Mouse (Mus musculus) layer of hippocampus, adult 9-10 months (tissue): Measurements from ENCODE around the gene Teddm2.
"Not testable (repeated sequence)": the region's sequence is repeated elsewhere in the genome, so short reads cannot be mapped to it uniquely, and the experiment has no call there.

ENCODE experiments used
- DNase-seq: peaks from one replicate; pipeline ENCODE4 v3.0.0; 2022; ENCODE audit warnings: low spot score

Gene Teddm2

DNA sequence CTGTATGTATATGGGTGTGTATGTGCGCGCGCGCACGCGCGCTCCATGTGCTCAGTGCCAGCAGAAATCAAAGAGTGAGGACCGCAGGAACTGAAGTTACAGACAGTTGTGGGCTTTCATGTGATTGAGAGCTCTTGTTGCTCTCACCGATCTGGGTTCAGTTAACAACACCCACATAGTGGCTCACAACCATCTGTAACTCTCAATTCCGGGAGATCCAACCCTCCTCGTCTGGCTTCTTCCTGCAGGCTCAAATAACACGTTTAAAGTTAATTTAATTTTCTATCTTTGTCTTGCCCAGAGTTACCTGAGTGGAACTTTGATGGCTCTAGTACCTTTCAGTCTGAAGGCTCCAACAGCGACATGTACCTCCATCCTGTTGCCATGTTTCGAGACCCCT, 4.2 kb upstream of the Teddm2 start:
- DNase-seq = no peak

DNA sequence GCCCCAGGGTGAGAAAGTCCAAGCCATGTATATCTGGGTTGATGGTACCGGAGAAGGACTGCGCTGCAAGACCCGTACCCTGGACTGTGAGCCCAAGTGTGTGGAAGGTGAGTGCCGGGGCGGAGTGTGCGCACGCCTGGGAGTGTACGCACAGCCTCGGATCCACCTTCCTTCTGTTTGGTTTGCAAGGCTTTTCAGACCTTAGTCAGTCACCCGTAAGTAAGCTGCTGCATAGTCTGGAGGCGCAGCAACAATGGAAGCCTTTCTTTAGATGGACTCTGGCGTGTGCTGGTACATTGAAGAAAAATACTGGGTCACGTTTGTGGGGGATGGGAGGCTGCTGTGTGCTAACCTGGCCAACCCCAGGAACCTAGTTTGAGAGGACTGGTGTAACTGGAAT, 3.0 kb upstream of the Teddm2 start:
- no peak for DNase-seq

DNA sequence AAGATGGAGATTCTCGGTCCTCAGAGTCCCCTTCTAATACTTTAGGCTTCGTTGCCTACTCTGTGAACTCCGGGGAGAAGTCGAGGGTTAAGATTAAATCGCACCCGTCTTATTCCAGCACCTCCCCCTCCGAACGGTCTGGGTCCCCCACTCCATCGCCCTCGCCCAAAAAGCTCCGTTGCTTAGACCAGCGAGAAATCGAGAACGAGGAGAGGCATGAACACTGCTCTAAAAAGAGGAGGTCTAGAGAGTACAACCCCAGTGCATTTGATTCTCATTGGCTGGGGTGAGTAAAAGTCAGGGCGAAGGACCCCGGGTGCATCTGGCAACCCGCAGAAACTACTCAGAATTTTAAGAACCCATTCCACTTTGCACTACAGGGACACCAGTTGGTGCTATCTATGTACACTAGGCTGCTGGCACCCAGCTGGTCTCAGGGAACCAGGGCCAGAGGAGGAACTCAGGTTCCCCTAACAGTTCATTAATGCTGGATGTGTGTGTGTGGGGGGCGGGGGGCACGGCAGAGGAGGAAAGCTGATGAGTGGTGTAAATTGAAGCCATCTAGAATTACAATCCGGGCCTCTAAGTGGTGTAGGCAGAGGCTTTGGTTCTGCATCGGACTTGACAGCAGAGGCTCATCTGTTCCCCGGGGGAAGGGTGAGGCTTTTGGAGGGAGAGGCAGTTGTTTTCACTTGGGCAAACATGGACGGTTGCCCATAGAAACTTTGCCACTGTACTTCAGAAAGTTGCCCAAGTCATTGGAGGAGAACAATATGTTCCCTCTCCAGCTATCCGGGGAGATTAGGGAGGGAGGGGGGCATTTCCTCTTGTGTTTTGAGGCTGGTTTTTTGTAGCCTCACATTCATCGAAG, 1.1 kb upstream of the Teddm2 start:
- DNase-seq = no peak

GRCm38 (mm10) chr1:153900381-153900780, 353 bp upstream of the Teddm2 start:
- DNase-seq = no peak

DNA sequence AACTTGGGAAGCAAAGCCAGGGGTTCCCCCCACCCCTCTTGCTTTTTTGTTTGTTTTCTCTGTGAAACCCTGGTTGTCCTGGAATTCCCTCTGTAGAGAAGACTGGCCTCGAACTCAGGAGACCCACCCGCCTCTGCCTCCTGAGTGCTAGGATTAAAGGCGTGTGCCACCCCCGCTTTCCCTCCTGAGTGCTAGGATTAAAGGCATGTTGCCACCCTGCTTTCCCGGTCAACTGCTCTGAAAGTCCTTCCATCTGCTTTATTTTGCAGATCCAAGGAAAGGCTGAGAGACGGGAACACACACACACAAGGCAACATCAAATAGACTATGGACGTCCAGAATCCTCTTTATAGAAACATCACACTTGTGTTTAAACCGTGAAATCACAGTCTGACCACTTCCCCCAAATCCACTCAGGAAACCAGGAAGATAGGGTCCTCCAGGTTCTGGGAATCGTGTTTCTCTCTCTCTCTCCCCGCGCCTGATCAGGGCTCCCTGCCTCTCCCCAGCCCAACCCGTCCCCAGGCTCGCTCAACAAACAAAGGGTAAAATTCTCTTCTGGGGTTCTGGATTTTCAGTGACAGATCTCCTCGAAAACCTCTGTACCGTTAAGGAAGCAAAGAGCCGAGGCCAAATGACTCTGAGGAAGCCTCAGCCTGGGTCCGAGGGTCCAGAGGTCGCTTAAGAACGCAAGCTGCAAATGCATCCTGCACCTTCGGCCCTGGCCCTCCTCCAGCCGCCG, 868 bp downstream of the Teddm2 start:
- DNase-seq = no peak

- no peak for DNase-seq
These were observed 2.8 kb downstream of the Teddm2 start for GRCm38 (mm10) chr1:153897196-153897595.

- DNase-seq = peak; percentile 74
These were observed 5.0 kb downstream of the Teddm2 start for GRCm38 (mm10) chr1:153894979-153895378.

- no peak for DNase-seq
These were observed 5.7 kb downstream of the Teddm2 start for GRCm38 (mm10) chr1:153894201-153894893.

- DNase-seq = no peak
These were observed 6.3 kb downstream of the Teddm2 start for GRCm38 (mm10) chr1:153893746-153894145.

- DNase-seq = no peak
These were observed 8.6 kb downstream of the Teddm2 start, which contains the start of gene Teddm1a for GRCm38 (mm10) chr1:153891442-153891841. TSS of gene Teddm1a (plus strand) at chr1:153891742.

DNA sequence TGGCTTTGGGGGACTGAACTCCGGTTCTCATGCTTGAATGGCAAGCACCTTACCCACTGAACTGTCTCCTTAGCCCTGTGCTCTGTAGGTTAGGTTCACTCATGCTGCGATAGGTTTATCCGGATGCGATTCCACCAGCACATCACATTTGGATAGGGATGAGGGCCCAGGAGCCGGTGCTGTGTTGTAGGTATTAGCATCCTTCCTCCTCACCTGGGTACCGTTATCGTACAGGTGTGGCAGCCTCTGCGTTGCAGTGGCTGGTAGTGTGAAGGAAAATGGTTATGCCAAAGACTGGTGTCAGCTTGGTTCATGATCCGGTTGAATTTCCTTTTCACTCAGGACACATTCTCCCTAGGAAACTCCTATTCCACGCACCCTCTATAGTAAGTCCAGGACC, 9.9 kb downstream of the Teddm2 start:
- DNase-seq = no peak

- DNase-seq = no peak
These were observed 13.9 kb downstream of the Teddm2 start for GRCm38 (mm10) chr1:153886024-153886633.

DNA sequence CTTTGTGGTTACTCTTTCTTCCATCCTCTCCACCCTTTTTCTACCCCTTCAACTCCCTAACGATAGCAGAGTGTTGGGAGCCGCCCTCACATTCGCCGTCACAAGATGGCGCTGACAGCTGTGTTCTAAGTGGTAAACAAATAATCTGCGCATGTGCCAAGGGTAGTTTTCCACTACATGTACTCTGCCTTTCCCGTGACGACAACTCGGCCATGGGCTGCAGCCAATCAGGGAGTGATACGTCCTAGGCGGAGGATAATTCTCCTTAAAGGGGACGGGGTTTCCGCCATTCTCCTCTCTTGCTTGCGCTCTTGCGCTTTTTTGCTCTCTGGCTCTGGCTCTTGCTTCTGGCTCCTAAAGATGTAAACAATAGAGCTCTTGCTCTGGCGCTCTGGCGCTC, 19.6 kb downstream of the Teddm2 start:
- not testable (repeated sequence) for DNase-seq

DNA sequence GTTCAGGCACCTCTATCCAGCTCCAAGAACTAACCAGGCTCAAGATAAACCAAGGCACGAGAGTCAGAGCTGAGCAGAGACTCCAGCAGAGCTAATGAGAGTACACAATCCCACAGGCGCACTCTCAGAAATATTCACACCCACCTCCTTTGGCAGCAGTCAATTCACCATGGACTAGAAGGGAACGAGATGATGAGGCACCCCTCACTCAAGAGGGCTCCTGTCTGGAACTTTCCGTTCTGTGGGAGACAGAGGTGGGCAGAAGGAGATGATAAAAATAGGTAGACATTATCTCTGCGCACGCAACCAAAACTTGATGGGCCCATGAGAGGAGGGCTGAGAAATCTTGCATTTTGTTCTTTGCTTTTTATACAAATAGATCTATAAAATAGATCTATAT, 26.0 kb downstream of the Teddm2 start, which contains the start of gene Teddm1b:
Gene Teddm1b, plus strand, starts transcription at position 301 of the 400 bp plus-strand sequence.
- DNase-seq = no peak

DNA sequence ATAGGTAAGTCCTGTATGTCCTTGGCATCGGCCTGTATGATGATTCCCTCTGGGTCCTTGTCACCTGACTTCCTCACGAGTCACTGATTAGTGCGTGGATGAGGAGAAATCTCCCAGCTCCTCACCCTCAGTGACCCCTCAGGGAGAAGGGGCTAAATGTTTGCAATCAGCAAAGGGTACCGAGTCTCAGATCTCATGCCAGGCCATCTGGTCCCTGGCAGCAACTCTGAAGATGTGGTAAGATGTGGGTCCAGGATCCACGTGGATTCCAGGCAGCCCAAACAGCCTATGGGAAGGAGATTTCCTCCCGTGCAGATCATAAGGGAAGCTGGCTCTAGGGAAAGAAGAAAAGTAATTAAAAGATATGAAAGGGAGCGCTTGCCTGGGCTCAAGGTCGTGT, 44.1 kb downstream of the Teddm2 start:
- no peak for DNase-seq

GRCm38 (mm10) chr1:153852696-153853095, 47.3 kb downstream of the Teddm2 start:
- DNase-seq = not testable (repeated sequence)

DNA sequence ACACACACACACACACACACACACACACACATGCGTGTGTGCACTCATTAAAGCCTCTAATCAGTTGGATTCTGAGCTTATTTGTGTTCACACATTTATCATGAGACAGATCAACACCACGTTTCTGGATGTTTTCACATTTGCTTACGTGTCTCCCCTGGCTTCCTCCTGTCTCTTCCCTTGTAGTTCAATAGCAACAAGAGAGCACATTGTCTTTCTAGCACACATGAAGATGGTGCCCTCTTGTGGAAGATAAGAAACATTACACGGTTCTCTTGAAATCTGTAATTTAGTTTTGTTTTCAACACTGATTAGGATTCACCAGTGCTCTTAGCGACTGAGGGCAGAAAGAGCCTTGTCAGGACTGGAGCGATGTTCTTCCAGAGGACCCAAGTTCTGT, 53.2 kb downstream of the Teddm2 start:
- DNase-seq = peak; percentile 5

GRCm38 (mm10) chr1:153846420-153846819, 53.6 kb downstream of the Teddm2 start:
- no peak for DNase-seq

DNA sequence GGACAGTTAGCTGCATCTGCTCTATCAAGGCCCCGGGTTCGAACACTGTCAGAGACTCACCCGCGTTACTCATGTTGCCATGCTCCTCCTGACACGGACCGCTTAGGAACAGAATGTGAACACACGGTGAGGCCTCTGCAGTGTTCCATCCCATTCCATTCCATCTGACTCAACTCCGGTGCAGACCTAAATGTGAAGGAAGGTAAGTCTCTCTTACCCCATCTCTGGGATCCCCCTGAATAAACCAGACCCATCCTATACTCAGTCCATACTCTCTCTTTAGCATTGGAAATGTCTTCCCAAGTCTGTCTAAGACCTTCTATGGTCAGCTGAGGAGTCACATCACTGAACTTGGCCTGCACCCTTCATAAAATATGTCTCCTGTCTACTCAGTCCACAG, 56.0 kb downstream of the Teddm2 start, which contains the start of gene Rgsl1:
Gene Rgsl1, minus strand, starts transcription at position 101 of the 400 bp plus-strand sequence.
- DNase-seq = no peak

GRCm38 (mm10) chr1:153842121-153842740, 57.8 kb downstream of the Teddm2 start:
- DNase-seq = no peak

DNA sequence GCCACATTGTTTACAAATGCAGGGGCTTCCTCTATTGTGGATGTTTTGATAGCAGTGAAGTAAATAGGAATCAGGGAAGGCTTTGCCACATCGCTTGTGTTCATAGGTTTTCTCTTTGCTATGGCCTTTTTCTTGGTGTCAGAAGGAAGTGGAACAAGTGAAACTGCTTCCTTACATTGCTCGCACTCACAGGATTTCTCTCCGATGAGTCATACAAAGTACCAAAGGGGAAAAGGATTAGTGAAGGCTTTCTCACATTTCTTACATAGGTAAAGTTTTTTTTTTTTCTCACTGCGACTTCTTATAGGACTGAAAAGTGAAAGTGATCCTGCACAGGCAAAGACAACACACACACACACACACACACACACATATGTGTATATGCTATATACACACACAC, 64.0 kb downstream of the Teddm2 start:
- DNase-seq = no peak
